Mouse (Mus musculus) liver, embryonic 12.5 days (tissue): ENCODE results near the gene Sidt2. TPM values are rescaled to one million over a fixed set of nuclear protein-coding genes. Genes with fewer than 3 reads are reported as not detected.

ENCODE experiments used
- ATAC-seq: fragments of 200-750 bp; cut with Nextera tagmentation; 2 replicates; pipeline ENCODE4 v1.8.0; 2017; ENCODE audit warnings: moderate number of reproducible peaks, mild to moderate bottlenecking, moderate library complexity
- H3K27ac ChIP-seq: fragments of 300-500 bp; sonication (generic); 2 replicates; pipeline ENCODE4 v1.5.1; 2016; ENCODE audit warnings: mild to moderate bottlenecking
- H3K27me3 ChIP-seq: fragments of 300-500 bp; sonication (generic); replicated peaks from 2 replicates; pipeline ENCODE4 v1.6.1; 2016; ENCODE audit warnings: mild to moderate bottlenecking, moderate library complexity
- H3K36me3 ChIP-seq: fragments of 300-500 bp; sonication (generic); 2 replicates; pipeline ENCODE4 v1.6.1; 2016; ENCODE audit warnings: mild to moderate bottlenecking, moderate library complexity
- H3K4me1 ChIP-seq: fragments of 300-500 bp; sonication (generic); 2 replicates; pipeline ENCODE4 v1.6.1; 2016
- H3K4me2 ChIP-seq: fragments of 300-500 bp; sonication (generic); 2 replicates; pipeline ENCODE4 v1.6.1; 2016; ENCODE audit warnings: mild to moderate bottlenecking, moderate library complexity
- H3K4me3 ChIP-seq: fragments of 300-500 bp; sonication (generic); 2 replicates; pipeline ENCODE4 v1.5.1; 2016; ENCODE audit warnings: mild to moderate bottlenecking, moderate library complexity
- H3K9ac ChIP-seq: fragments of 300-500 bp; sonication (generic); 2 replicates; pipeline ENCODE4 v1.6.1; 2016; ENCODE audit warnings: mild to moderate bottlenecking, moderate library complexity
- H3K9me3 ChIP-seq: fragments of 300-500 bp; sonication (generic); replicated peaks from 2 replicates; pipeline ENCODE4 v1.6.1; 2016; ENCODE audit warnings: mild to moderate bottlenecking, moderate library complexity
- WGBS: fragments of 180-500 bp; shearing (Covaris S2); methylation state at CpG from one replicate; pipeline ENCODE4 v1.1.7; 2016; ENCODE audit not compliant: insufficient replicate concordance; 5-methylcytosine and 5-hydroxymethylcytosine counted together
- polyA plus RNA-seq: library from polyadenylated mRNA; unstranded; fragments of >200 nt; fragmentation: Nextera tagmentation; extraction: Ambion mirVana; gene quantifications from 2 replicates; pipeline ENCODE4 v1.2.1, GENCODE M21; 2016

The Sidt2 gene
- polyA plus RNA-seq, 1 experiment from 2014 or later, result 31.5 TPM

GRCm38 (mm10) chr9:45945721-45946120, 9.3 kb downstream of the Sidt2 start:
- Histone ChIP-seq H3K27ac (no peak overlapping the region), H3K4me3 (no peak overlapping the region), H3K4me2 (no peak overlapping the region), H3K4me1 (peaks cover 56% of the 10 kb centered on the region), H3K36me3 (peaks cover 100% of the 10 kb centered on the region), H3K9ac (no peak overlapping the region), H3K27me3 (no peaks in the 10 kb centered on the region), H3K9me3 (0 out of 2 replicates have a peak, but pooled peaks cover 8% of the 10 kb centered on the region)
- 87% methylated on average over 13 of the region's 13 CpGs for WGBS
- ATAC-seq, result no peak

- Histone ChIP-seq H3K4me3 (no peak overlapping the region; the same call in 1 of the 2 replicates), H3K4me2 (0 out of 2 replicates have a peak overlapping the region, but pooled peaks have one; percentile 45), H3K9ac (no peak overlapping the region), H3K27ac (peak overlapping the region; percentile 62), H3K4me1 (peaks cover 50% of the 10 kb centered on the region), H3K36me3 (peaks cover 96% of the 10 kb centered on the region), H3K9me3 (0 out of 2 replicates have a peak, but pooled peaks cover 8% of the 10 kb centered on the region), H3K27me3 (no peaks in the 10 kb centered on the region)
- no peak for ATAC-seq
- 54% methylated on average over 13 of the region's 13 CpGs for WGBS
Measured at GRCm38 (mm10) chr9:45944506-45945400, 10.3 kb downstream of the Sidt2 start.

- WGBS, result 85% methylated on average over 8 of the region's 8 CpGs
- Histone ChIP-seq H3K4me1 (peaks cover 50% of the 10 kb centered on the region), H3K4me3 (no peak overlapping the region), H3K36me3 (peaks cover 96% of the 10 kb centered on the region), H3K4me2 (peak overlapping the region; percentile 45), H3K9me3 (0 out of 2 replicates have a peak, but pooled peaks cover 8% of the 10 kb centered on the region), H3K9ac (no peak overlapping the region), H3K27ac (peak overlapping the region; percentile 62), H3K27me3 (no peaks in the 10 kb centered on the region)
- peak; percentile 58 for ATAC-seq
Measured at GRCm38 (mm10) chr9:45943628-45944505, 11.2 kb downstream of the Sidt2 start.

- peaks cover 96% of the 10 kb centered on the region for H3K36me3 ChIP-seq
- H3K4me3 ChIP-seq, result peak overlapping the region; percentile 8; the same call in 1 of the 2 replicates
- H3K27ac ChIP-seq, result peak overlapping the region; percentile 62
- peak; percentile 87 for ATAC-seq
- H3K4me2 ChIP-seq, result peak overlapping the region; percentile 45
- H3K27me3 ChIP-seq, result no peaks in the 10 kb centered on the region
- WGBS, result 40% methylated on average over 8 of the region's 8 CpGs
- 0 out of 2 replicates have a peak, but pooled peaks cover 8% of the 10 kb centered on the region for H3K9me3 ChIP-seq
- H3K9ac ChIP-seq, result no peak overlapping the region
- H3K4me1 ChIP-seq, result peaks cover 51% of the 10 kb centered on the region
Measured at GRCm38 (mm10) chr9:45942916-45943315, 12.1 kb downstream of the Sidt2 start.

GRCm38 (mm10) chr9:45942464-45942863, 12.6 kb downstream of the Sidt2 start:
- no peaks in the 10 kb centered on the region for H3K27me3 ChIP-seq
- H3K36me3 ChIP-seq, result peaks cover 93% of the 10 kb centered on the region
- peak overlapping the region; percentile 62 for H3K27ac ChIP-seq
- H3K4me3 ChIP-seq, result peak overlapping the region; percentile 8; the same call in 1 of the 2 replicates
- 0 out of 2 replicates have a peak, but pooled peaks cover 8% of the 10 kb centered on the region for H3K9me3 ChIP-seq
- H3K4me2 ChIP-seq, result peak overlapping the region; percentile 45
- WGBS, result 72% methylated on average over 16 of the region's 16 CpGs
- peak overlapping the region; percentile 48; the same call in 1 of the 2 replicates for H3K9ac ChIP-seq
- ATAC-seq, result peak; percentile 69
- H3K4me1 ChIP-seq, result peaks cover 55% of the 10 kb centered on the region

GRCm38 (mm10) chr9:45941329-45941888, 13.6 kb downstream of the Sidt2 start:
- H3K36me3 ChIP-seq, result peaks cover 82% of the 10 kb centered on the region
- H3K9ac ChIP-seq, result peak overlapping the region; percentile 48
- H3K9me3 ChIP-seq, result 0 out of 2 replicates have a peak, but pooled peaks cover 8% of the 10 kb centered on the region
- 69% methylated on average over 18 of the region's 18 CpGs for WGBS
- H3K4me2 ChIP-seq, result peak overlapping the region; percentile 45
- peak; percentile 50; the same call in 1 of the 2 replicates for ATAC-seq
- no peak overlapping the region for H3K4me3 ChIP-seq
- peaks cover 4% of the 10 kb centered on the region for H3K27me3 ChIP-seq
- H3K4me1 ChIP-seq, result peaks cover 56% of the 10 kb centered on the region
- H3K27ac ChIP-seq, result peak overlapping the region; percentile 62; the same call in 1 of the 2 replicates

GRCm38 (mm10) chr9:45939794-45940193, 15.3 kb downstream of the Sidt2 start:
- Histone ChIP-seq H3K4me2 (no peak overlapping the region), H3K27ac (no peak overlapping the region), H3K4me3 (no peak overlapping the region), H3K36me3 (peaks cover 66% of the 10 kb centered on the region), H3K9ac (no peak overlapping the region), H3K27me3 (peaks cover 18% of the 10 kb centered on the region), H3K9me3 (0 out of 2 replicates have a peak, but pooled peaks cover 8% of the 10 kb centered on the region), H3K4me1 (peaks cover 51% of the 10 kb centered on the region)
- 88% methylated on average over 6 of the region's 6 CpGs for WGBS
- ATAC-seq, result no peak

- 62% methylated on average over 15 of the region's 15 CpGs for WGBS
- Histone ChIP-seq H3K4me2 (no peak overlapping the region), H3K9me3 (0 out of 2 replicates have a peak, but pooled peaks cover 4% of the 10 kb centered on the region), H3K27ac (no peak overlapping the region), H3K4me3 (no peak overlapping the region), H3K36me3 (peaks cover 59% of the 10 kb centered on the region), H3K9ac (no peak overlapping the region), H3K4me1 (peaks cover 44% of the 10 kb centered on the region), H3K27me3 (peaks cover 23% of the 10 kb centered on the region)
- no peak for ATAC-seq
Measured at GRCm38 (mm10) chr9:45938952-45939637, 16.0 kb downstream of the Sidt2 start.

DNA sequence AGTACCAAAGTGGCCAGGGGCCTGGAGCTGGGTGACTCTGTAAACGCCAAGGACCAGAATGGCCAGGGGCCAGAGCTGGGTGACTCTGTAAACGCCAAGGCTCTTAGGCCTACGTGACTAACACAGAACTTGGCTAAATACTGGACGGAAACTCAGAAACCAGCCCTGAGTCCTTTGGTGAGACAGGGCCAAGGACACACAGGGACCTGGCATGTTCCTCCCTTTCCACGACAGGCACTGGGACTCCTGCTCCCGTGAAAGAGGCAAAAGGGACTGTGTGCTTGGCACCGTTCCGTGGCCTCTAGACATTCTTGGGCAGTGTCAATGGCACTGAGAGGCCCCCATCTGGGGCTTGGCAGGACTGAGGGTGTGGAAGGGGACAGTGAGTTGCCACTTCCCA, 17.0 kb downstream of the Sidt2 start:
- Histone ChIP-seq H3K9me3 (no peaks in the 10 kb centered on the region), H3K9ac (no peak overlapping the region), H3K4me3 (no peak overlapping the region), H3K4me2 (no peak overlapping the region), H3K27me3 (peaks cover 23% of the 10 kb centered on the region), H3K36me3 (peaks cover 49% of the 10 kb centered on the region), H3K4me1 (peaks cover 34% of the 10 kb centered on the region), H3K27ac (no peak overlapping the region)
- ATAC-seq, result no peak
- WGBS, result 87% methylated on average over 8 of the region's 8 CpGs

- H3K27ac ChIP-seq, result no peak overlapping the region
- H3K36me3 ChIP-seq, result peaks cover 37% of the 10 kb centered on the region
- peak; percentile 54; the same call in 1 of the 2 replicates for ATAC-seq
- peaks cover 29% of the 10 kb centered on the region for H3K4me1 ChIP-seq
- H3K4me2 ChIP-seq, result no peak overlapping the region
- no peak overlapping the region for H3K4me3 ChIP-seq
- peaks cover 23% of the 10 kb centered on the region for H3K27me3 ChIP-seq
- no peak overlapping the region for H3K9ac ChIP-seq
- H3K9me3 ChIP-seq, result no peaks in the 10 kb centered on the region
- WGBS, result 30% methylated on average over 3 of the region's 3 CpGs
Measured at GRCm38 (mm10) chr9:45936883-45937282, 18.2 kb downstream of the Sidt2 start.
